Mouse (Mus musculus): ENCODE results near the gene Pear1.

- no peak for TF ChIP-seq CTCF (IDR thresholded peaks at IDR 0.05)
- no peak for TF ChIP-seq EP300 (IDR thresholded peaks at IDR 0.05)
Measured at GRCm38 (mm10) chr3:87764506-87764905, 59.6 kb downstream of the Pear1 start.

Measured in lung, postnatal 0 days (tissue).